Mouse (Mus musculus) G1E (cell line): Measurements from ENCODE around the gene Olfr373.

Experiments
- CTCF ChIP-seq: IDR thresholded peaks from 2 replicates; pipeline ENCODE4 v1.5.1; 2012; ENCODE audit warnings: low read depth, low read length, inconsistent platforms, mixed read lengths
- GATA1 ChIP-seq: IDR thresholded peaks from 2 replicates; pipeline ENCODE4 v1.6.1; 2012; ENCODE audit warnings: borderline replicate concordance, low read length, inconsistent platforms, mixed read lengths
- POLR2AphosphoS5 ChIP-seq: IDR thresholded peaks from 2 replicates; pipeline ENCODE4 v1.6.1; 2012; ENCODE audit warnings: low read depth, low read length, inconsistent platforms; ENCODE audit not compliant: insufficient replicate concordance

DNA sequence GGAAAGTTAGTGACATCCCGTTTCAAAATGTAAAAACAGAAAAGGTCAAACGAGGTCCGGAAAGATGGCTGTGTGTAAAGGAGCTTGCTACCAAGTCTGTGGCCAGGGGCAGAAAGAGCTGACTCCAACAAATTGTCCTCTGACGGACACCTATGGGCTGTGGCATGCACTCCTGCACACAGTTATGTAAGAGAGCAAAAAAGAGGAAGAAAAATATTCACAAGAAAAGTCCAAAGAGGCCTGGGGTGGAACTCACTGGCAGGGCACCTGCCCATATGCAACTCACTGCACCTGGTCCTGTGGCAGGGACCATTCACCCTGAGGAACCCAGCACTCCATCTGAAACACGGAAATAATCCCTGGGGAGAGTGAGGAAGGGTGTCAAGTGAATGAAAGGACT is 1.8 kb downstream of the Olfr373 start:
- no peak for TF ChIP-seq POLR2AphosphoS5
- TF ChIP-seq CTCF = no peak
- no peak for TF ChIP-seq GATA1
